Mouse (Mus musculus): Measurements from ENCODE around the gene Hmg20a.

DNA sequence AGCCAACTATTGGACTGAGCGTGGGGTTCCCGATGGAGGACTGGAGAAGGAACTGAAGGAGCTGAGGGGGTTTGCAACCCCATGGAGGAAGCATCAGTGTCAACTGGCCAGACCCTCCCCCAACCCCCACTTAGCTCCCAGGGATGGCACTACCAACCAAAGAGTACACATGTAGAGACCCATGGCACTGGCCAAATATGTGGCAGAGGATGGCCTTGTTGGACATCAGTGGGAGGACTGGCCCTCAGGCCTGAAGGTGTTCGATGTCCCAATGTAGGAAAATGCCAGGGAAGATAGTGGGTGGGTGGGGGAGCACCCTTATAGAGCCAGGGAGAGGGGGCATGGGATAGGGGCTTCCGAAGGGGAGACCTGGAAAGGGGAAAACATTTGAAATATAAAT is 47.8 kb downstream of the Hmg20a start:
- TF ChIP-seq CTCF (IDR thresholded peaks at IDR 0.05; ENCODE audit: borderline replicate concordance, control insufficient read depth, extremely low read depth, insufficient read depth, low read length, poor library complexity): no peak
- TF ChIP-seq POLR2A (IDR thresholded peaks at IDR 0.05; ENCODE audit: control insufficient read depth, extremely low read depth, insufficient read depth, low read length, poor library complexity): no peak

Data from thymus, adult 2 months (tissue).